Mouse (Mus musculus) heart, postnatal 0 days (tissue): ENCODE data around the gene Tmem39b.

Experiments
- CTCF ChIP-seq: IDR thresholded peaks from 2 replicates; pipeline ENCODE4 v1.5.1; 2016; ENCODE audit warnings: antibody characterized with exemption, control low read depth, low read depth
- EP300 ChIP-seq: IDR thresholded peaks from 2 replicates; pipeline ENCODE4 v1.6.1; 2016; ENCODE audit warnings: antibody characterized with exemption, low read depth

GRCm38 (mm10) chr4:129633852-129634251 lies 62.8 kb downstream of the Tmem39b start:
- TF ChIP-seq CTCF (no peak), EP300 (no peak)
